Mouse (Mus musculus): Measurements from ENCODE around the gene Adgrl1. TPM values are rescaled to one million over a fixed set of nuclear protein-coding genes. Genes with fewer than 3 reads are reported as not detected.

Gene Adgrl1
- polyA plus RNA-seq, 1 experiment from 2014 or later = 41.5 TPM

- ATAC-seq (ENCODE audit: low FRiP score) = no peak
- H3K4me2 ChIP-seq (replicated peaks) = no peak overlapping the region
- no peak overlapping the region for H3K27ac ChIP-seq
- peaks cover 5% of the 10 kb centered on the region; the same call in 1 of the 2 replicates for H3K4me1 ChIP-seq
- H3K9ac ChIP-seq = no peak overlapping the region
- peaks cover 26% of the 10 kb centered on the region for H3K27me3 ChIP-seq
- no peak overlapping the region for H3K4me3 ChIP-seq
- H3K9me3 ChIP-seq (replicated peaks) = no peaks in the 10 kb centered on the region
- 68% methylated on average over 4 of the region's 4 CpGs for WGBS
- no peaks in the 10 kb centered on the region for H3K36me3 ChIP-seq
Measured at GRCm38 (mm10) chr8:83892061-83892460, 7.8 kb upstream of the Adgrl1 start.

GRCm38 (mm10) chr8:83893915-83894314 is 6.0 kb upstream of the Adgrl1 start:
- H3K27me3 ChIP-seq = peaks cover 26% of the 10 kb centered on the region
- no peak for ATAC-seq (ENCODE audit: low FRiP score)
- 2% methylated on average over 5 of the region's 5 CpGs for WGBS
- no peak overlapping the region for H3K9ac ChIP-seq
- H3K4me2 ChIP-seq (replicated peaks) = no peak overlapping the region
- no peak overlapping the region for H3K27ac ChIP-seq
- peaks cover 19% of the 10 kb centered on the region for H3K4me1 ChIP-seq
- H3K36me3 ChIP-seq = no peaks in the 10 kb centered on the region
- H3K4me3 ChIP-seq = no peak overlapping the region
- H3K9me3 ChIP-seq (replicated peaks) = no peaks in the 10 kb centered on the region

GRCm38 (mm10) chr8:83895894-83896293 is 4.0 kb upstream of the Adgrl1 start:
- no peak overlapping the region for H3K27ac ChIP-seq
- WGBS = 4% methylated on average over 5 of the region's 5 CpGs
- H3K36me3 ChIP-seq = no peaks in the 10 kb centered on the region
- H3K9me3 ChIP-seq (replicated peaks) = no peaks in the 10 kb centered on the region
- peaks cover 26% of the 10 kb centered on the region for H3K27me3 ChIP-seq
- ATAC-seq (ENCODE audit: low FRiP score) = no peak
- no peak overlapping the region for H3K9ac ChIP-seq
- no peak overlapping the region for H3K4me2 ChIP-seq (replicated peaks)
- peaks cover 19% of the 10 kb centered on the region for H3K4me1 ChIP-seq
- no peak overlapping the region for H3K4me3 ChIP-seq

GRCm38 (mm10) chr8:83896461-83896860 is 3.4 kb upstream of the Adgrl1 start:
- no peaks in the 10 kb centered on the region for H3K36me3 ChIP-seq
- H3K9ac ChIP-seq = no peak overlapping the region
- no peak overlapping the region for H3K27ac ChIP-seq
- 84% methylated on average over 7 of the region's 7 CpGs for WGBS
- no peak overlapping the region for H3K4me2 ChIP-seq (replicated peaks)
- peaks cover 22% of the 10 kb centered on the region for H3K4me1 ChIP-seq
- H3K9me3 ChIP-seq (replicated peaks) = no peaks in the 10 kb centered on the region
- H3K27me3 ChIP-seq = peaks cover 26% of the 10 kb centered on the region
- ATAC-seq (ENCODE audit: low FRiP score) = no peak
- H3K4me3 ChIP-seq = no peak overlapping the region

GRCm38 (mm10) chr8:83897211-83897610 is 2.7 kb upstream of the Adgrl1 start:
- H3K4me1 ChIP-seq = peaks cover 29% of the 10 kb centered on the region
- peak overlapping the region; percentile 20 for H3K4me3 ChIP-seq
- H3K9me3 ChIP-seq (replicated peaks) = no peaks in the 10 kb centered on the region
- H3K9ac ChIP-seq = peak overlapping the region; percentile 52
- ATAC-seq (ENCODE audit: low FRiP score) = no peak
- no peaks in the 10 kb centered on the region for H3K36me3 ChIP-seq
- 2% methylated on average over 26 of the region's 26 CpGs for WGBS
- H3K27me3 ChIP-seq = peaks cover 26% of the 10 kb centered on the region
- peak overlapping the region; percentile 52 for H3K4me2 ChIP-seq (replicated peaks)
- H3K27ac ChIP-seq = no peak overlapping the region; the same call in 1 of the 2 replicates

DNA sequence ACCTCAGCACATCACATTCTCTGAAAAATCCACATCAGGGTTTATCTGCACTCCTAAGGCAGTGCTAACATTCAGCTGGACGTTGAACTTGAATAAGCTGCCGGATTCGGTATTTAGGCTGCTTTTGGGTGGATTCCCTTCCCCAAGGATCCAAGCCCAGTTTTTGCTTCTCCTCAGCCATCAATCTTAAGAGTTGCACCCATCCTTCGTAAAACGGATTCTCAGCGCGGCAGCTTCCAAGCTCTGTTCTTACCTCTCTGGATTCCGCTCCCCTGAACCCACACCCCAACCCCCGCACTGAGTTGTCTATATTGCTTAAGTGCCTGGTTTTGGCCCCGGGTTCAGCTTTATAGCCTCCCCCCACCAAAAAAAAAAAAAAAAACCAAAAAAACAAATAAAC is 1.4 kb upstream of the Adgrl1 start:
- no peak overlapping the region for H3K9ac ChIP-seq
- peak overlapping the region; percentile 99 for H3K27ac ChIP-seq
- H3K4me1 ChIP-seq = peaks cover 42% of the 10 kb centered on the region
- H3K4me3 ChIP-seq = peak overlapping the region; percentile 92
- WGBS = 4% methylated on average over 10 of the region's 10 CpGs
- H3K36me3 ChIP-seq = no peaks in the 10 kb centered on the region
- no peak for ATAC-seq (ENCODE audit: low FRiP score)
- peaks cover 26% of the 10 kb centered on the region for H3K27me3 ChIP-seq
- peak overlapping the region; percentile 77 for H3K4me2 ChIP-seq (replicated peaks)
- H3K9me3 ChIP-seq (replicated peaks) = no peaks in the 10 kb centered on the region

- peaks cover 47% of the 10 kb centered on the region for H3K4me1 ChIP-seq
- no peaks in the 10 kb centered on the region for H3K36me3 ChIP-seq
- 0% methylated on average over 13 of the region's 13 CpGs for WGBS
- H3K9me3 ChIP-seq (replicated peaks) = no peaks in the 10 kb centered on the region
- peak overlapping the region; percentile 97 for H3K9ac ChIP-seq
- peak overlapping the region; percentile 92 for H3K4me3 ChIP-seq
- H3K27ac ChIP-seq = peak overlapping the region; percentile 99
- peaks cover 24% of the 10 kb centered on the region for H3K27me3 ChIP-seq
- peak overlapping the region; percentile 77 for H3K4me2 ChIP-seq (replicated peaks)
- ATAC-seq (ENCODE audit: low FRiP score) = no peak
Measured at GRCm38 (mm10) chr8:83898985-83899362, 931 bp upstream of the Adgrl1 start.

GRCm38 (mm10) chr8:83900266-83900956 is 506 bp downstream of the Adgrl1 start:
- H3K9ac ChIP-seq = peak overlapping the region; percentile 97
- H3K36me3 ChIP-seq = no peaks in the 10 kb centered on the region
- H3K4me1 ChIP-seq = peaks cover 61% of the 10 kb centered on the region
- WGBS = under 1% methylated on average over 64 of the region's 100 CpGs
- peak overlapping the region; percentile 99 for H3K27ac ChIP-seq
- H3K4me3 ChIP-seq = peak overlapping the region; percentile 92
- peak overlapping the region; percentile 77 for H3K4me2 ChIP-seq (replicated peaks)
- no peak; the same call in 1 of the 2 replicates for ATAC-seq (ENCODE audit: low FRiP score)
- H3K9me3 ChIP-seq (replicated peaks) = no peaks in the 10 kb centered on the region
- H3K27me3 ChIP-seq = peaks cover 11% of the 10 kb centered on the region; the same call in 1 of the 2 replicates

GRCm38 (mm10) chr8:83900957-83901270 is 1.0 kb downstream of the Adgrl1 start:
- Histone ChIP-seq H3K9me3 (replicated peaks) (no peaks in the 10 kb centered on the region), H3K36me3 (no peaks in the 10 kb centered on the region), H3K27me3 (peaks cover 7% of the 10 kb centered on the region; the same call in 1 of the 2 replicates), H3K4me3 (peak overlapping the region; percentile 92), H3K9ac (peak overlapping the region; percentile 97), H3K27ac (peak overlapping the region; percentile 99), H3K4me1 (peaks cover 61% of the 10 kb centered on the region), H3K4me2 (replicated peaks) (peak overlapping the region; percentile 77)
- ATAC-seq (ENCODE audit: low FRiP score) = no peak
- WGBS = 1% methylated on average over 27 of the region's 40 CpGs

- WGBS = 8% methylated on average over 14 of the region's 14 CpGs
- Histone ChIP-seq H3K9ac (peak overlapping the region; percentile 97), H3K4me1 (peaks cover 58% of the 10 kb centered on the region), H3K9me3 (replicated peaks) (no peaks in the 10 kb centered on the region), H3K27ac (peak overlapping the region; percentile 99), H3K4me2 (replicated peaks) (peak overlapping the region; percentile 77), H3K27me3 (no peaks in the 10 kb centered on the region), H3K36me3 (no peaks in the 10 kb centered on the region), H3K4me3 (peak overlapping the region; percentile 92)
- ATAC-seq (ENCODE audit: low FRiP score) = no peak
Measured at GRCm38 (mm10) chr8:83901566-83902485, 1.9 kb downstream of the Adgrl1 start.

DNA sequence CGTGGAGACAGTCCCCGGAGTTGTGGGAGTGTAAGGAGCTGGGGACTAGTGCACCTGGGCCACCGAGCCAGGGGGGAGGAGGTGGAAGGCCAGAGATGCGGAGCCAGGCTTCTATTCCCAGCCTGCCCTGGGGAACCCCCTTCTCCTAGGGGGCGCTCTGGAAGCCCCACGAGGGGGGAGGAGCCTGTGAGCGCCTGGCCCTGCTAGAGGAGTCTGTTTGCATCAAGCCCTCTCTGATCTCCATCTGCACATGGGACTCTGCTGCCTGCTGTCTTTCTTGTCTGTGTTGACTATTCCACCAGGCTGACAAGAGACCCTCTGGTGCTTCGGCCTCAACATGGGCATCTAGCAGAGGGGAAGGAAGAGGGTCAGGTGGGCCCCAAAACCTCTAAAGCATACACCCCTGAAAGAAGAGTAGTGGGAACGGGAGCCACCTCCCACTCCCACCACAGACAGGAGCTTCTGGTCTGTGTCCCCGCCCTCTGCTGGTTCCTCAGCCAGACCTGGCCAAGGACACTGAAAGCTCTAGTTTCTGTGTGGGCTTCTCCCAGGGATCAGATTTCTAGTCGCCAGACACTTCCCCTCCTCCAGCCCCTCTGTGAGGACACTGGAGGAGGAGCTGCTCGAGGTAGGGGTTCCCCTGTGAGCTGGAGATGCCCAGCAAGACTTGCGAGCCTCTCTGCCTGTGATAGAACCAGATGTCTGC is 3.2 kb downstream of the Adgrl1 start:
- H3K9ac ChIP-seq = peak overlapping the region; percentile 24; the same call in 1 of the 2 replicates
- H3K27me3 ChIP-seq = no peaks in the 10 kb centered on the region
- no peaks in the 10 kb centered on the region for H3K36me3 ChIP-seq
- H3K9me3 ChIP-seq (replicated peaks) = no peaks in the 10 kb centered on the region
- H3K27ac ChIP-seq = peak overlapping the region; percentile 58
- H3K4me2 ChIP-seq (replicated peaks) = peak overlapping the region; percentile 77
- H3K4me3 ChIP-seq = peak overlapping the region; percentile 92
- ATAC-seq (ENCODE audit: low FRiP score) = no peak
- WGBS = 10% methylated on average over 13 of the region's 13 CpGs
- H3K4me1 ChIP-seq = peaks cover 57% of the 10 kb centered on the region

DNA sequence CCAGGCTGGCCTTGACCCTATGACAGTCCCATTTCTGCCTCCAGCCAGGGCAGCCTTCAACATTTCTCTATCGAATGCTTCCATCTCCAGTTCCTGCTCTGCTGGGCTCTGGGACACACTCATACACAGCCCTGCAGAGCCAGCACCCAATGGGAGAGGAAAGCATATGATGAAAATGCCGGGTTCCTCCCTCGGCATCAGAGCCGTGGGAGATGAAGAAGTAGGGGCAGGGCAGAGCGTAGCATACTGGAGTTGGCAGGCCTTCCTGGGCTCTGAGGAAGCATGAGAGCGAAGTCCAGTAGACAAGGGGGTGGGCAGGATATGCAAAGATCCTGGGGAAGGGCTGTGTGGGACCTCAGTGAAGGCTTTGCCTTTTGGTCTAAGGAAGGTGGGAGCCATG is 8.7 kb downstream of the Adgrl1 start:
- H3K4me3 ChIP-seq = no peak overlapping the region
- no peaks in the 10 kb centered on the region for H3K36me3 ChIP-seq
- ATAC-seq (ENCODE audit: low FRiP score) = no peak
- no peaks in the 10 kb centered on the region for H3K27me3 ChIP-seq
- H3K4me2 ChIP-seq (replicated peaks) = no peak overlapping the region
- H3K27ac ChIP-seq = no peak overlapping the region
- WGBS = 85% methylated on average over 6 of the region's 6 CpGs
- no peaks in the 10 kb centered on the region for H3K9me3 ChIP-seq (replicated peaks)
- peaks cover 42% of the 10 kb centered on the region for H3K4me1 ChIP-seq
- 0 out of 2 replicates have a peak overlapping the region, but pooled peaks have one; percentile 32 for H3K9ac ChIP-seq

Measured in hindbrain, embryonic 12.5 days (tissue).